Mouse (Mus musculus): ENCODE results near the gene Tlk1. TPM values are rescaled to one million over a fixed set of nuclear protein-coding genes. Genes with fewer than 3 reads are reported as not detected.

Tlk1 gene
- polyA plus RNA-seq, 1 experiment from 2014 or later, result 25.0 TPM

- no peaks in the 10 kb centered on the region for H3K36me3 ChIP-seq (ENCODE audit: insufficient read depth, low read length)
- ATAC-seq (ENCODE audit: low FRiP score, low TSS enrichment), result no peak
- H3K9me3 ChIP-seq (ENCODE audit: low read length), result no peaks in the 10 kb centered on the region; the same call in 1 of the 2 replicates
- H3K4me2 ChIP-seq (replicated peaks; ENCODE audit: low read depth, low read length), result no peak overlapping the region
- H3K9ac ChIP-seq (replicated peaks; ENCODE audit: low read length), result no peak overlapping the region
- H3K4me1 ChIP-seq (ENCODE audit: insufficient read depth, low read length), result 0 out of 2 replicates have a peak, but pooled peaks cover 6% of the 10 kb centered on the region
- no peak overlapping the region for H3K4me3 ChIP-seq (ENCODE audit: low read length)
- H3K27ac ChIP-seq (ENCODE audit: low read length), result no peak overlapping the region
- H3K27me3 ChIP-seq (ENCODE audit: insufficient read depth, low read length), result no peaks in the 10 kb centered on the region
- 90% methylated on average over 8 of the region's 8 CpGs for WGBS
These were observed 28.8 kb upstream of the Tlk1 start for GRCm38 (mm10) chr2:70854231-70854888.

DNA sequence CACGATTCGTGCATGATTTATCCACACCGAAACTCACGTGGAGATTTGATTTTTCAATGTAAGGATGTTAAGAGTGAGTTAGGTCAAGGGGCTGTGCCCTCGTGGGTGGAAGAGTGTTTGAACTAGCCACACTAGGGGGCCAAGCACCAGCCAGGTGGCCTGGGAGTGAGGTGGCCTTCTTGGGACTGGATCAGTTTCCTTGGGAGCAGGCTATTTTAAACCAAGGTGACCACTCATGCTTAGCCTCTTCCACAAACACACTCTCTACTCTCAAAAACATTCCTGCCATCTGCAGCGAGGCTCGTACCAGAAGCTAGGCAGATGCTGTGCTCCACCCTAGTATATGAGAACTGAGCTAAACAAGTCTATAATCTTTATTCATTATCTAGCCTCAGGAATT lies 27.8 kb upstream of the Tlk1 start:
- peak; percentile 57; the same call in 1 of the 2 replicates for ATAC-seq (ENCODE audit: low FRiP score, low TSS enrichment)

DNA sequence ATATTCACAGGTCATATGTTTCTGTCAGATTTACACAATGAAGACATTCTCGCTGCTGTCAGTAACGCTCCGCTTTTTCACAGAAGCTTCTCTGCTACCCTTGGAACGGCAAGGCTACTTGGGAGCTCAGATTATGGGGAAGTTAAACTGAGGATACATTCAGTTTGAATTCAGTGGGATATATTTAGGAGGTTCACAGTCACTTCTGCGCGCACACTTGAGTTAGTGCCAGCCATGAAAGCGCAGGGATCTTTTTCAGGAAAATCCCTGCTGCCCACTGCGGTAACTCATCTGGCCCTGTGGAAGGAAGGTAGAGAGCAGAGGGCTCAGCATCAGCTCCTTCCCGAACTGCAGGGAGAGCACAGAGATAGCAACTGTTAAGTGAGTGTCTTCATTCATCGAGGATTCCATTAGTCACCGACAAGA lies 27.3 kb upstream of the Tlk1 start:
- ATAC-seq (ENCODE audit: low FRiP score, low TSS enrichment), result no peak
- WGBS, result 47% methylated on average over 11 of the region's 11 CpGs
- Histone ChIP-seq H3K4me2 (replicated peaks; ENCODE audit: low read depth, low read length) (peak overlapping the region; percentile 31; the same call in 1 of the 2 replicates), H3K4me1 (ENCODE audit: insufficient read depth, low read length) (0 out of 2 replicates have a peak, but pooled peaks cover 6% of the 10 kb centered on the region), H3K9me3 (ENCODE audit: low read length) (no peaks in the 10 kb centered on the region), H3K4me3 (ENCODE audit: low read length) (no peak overlapping the region), H3K9ac (replicated peaks; ENCODE audit: low read length) (no peak overlapping the region), H3K36me3 (ENCODE audit: insufficient read depth, low read length) (no peaks in the 10 kb centered on the region), H3K27ac (ENCODE audit: low read length) (no peak overlapping the region), H3K27me3 (ENCODE audit: insufficient read depth, low read length) (no peaks in the 10 kb centered on the region)

More for the DNA sequence above, 27.8 kb upstream of the Tlk1 start:
- Histone ChIP-seq H3K9me3 (ENCODE audit: low read length) (no peaks in the 10 kb centered on the region), H3K4me2 (replicated peaks; ENCODE audit: low read depth, low read length) (0 out of 2 replicates have a peak overlapping the region, but pooled peaks have one; percentile 31), H3K4me3 (ENCODE audit: low read length) (no peak overlapping the region), H3K27ac (ENCODE audit: low read length) (no peak overlapping the region), H3K9ac (replicated peaks; ENCODE audit: low read length) (no peak overlapping the region), H3K27me3 (ENCODE audit: insufficient read depth, low read length) (no peaks in the 10 kb centered on the region), H3K36me3 (ENCODE audit: insufficient read depth, low read length) (no peaks in the 10 kb centered on the region), H3K4me1 (ENCODE audit: insufficient read depth, low read length) (0 out of 2 replicates have a peak, but pooled peaks cover 6% of the 10 kb centered on the region)
- 29% methylated on average over 7 of the region's 7 CpGs for WGBS

GRCm38 (mm10) chr2:70852186-70852795 lies 26.8 kb upstream of the Tlk1 start:
- 67% methylated on average over 8 of the region's 8 CpGs for WGBS
- no peaks in the 10 kb centered on the region for H3K27me3 ChIP-seq (ENCODE audit: insufficient read depth, low read length)
- no peak for ATAC-seq (ENCODE audit: low FRiP score, low TSS enrichment)

GRCm38 (mm10) chr2:70845871-70846270 lies 20.3 kb upstream of the Tlk1 start:
- no peaks in the 10 kb centered on the region for H3K9me3 ChIP-seq (ENCODE audit: low read length)
- H3K27me3 ChIP-seq (ENCODE audit: insufficient read depth, low read length), result no peaks in the 10 kb centered on the region
- H3K4me1 ChIP-seq (ENCODE audit: insufficient read depth, low read length), result peaks cover 8% of the 10 kb centered on the region; the same call in 1 of the 2 replicates
- WGBS, result 74% methylated on average over 2 of the region's 2 CpGs
- H3K27ac ChIP-seq (ENCODE audit: low read length), result no peak overlapping the region
- H3K9ac ChIP-seq (replicated peaks; ENCODE audit: low read length), result no peak overlapping the region
- no peak for ATAC-seq (ENCODE audit: low FRiP score, low TSS enrichment)
- no peak overlapping the region for H3K4me3 ChIP-seq (ENCODE audit: low read length)
- H3K4me2 ChIP-seq (replicated peaks; ENCODE audit: low read depth, low read length), result no peak overlapping the region
- H3K36me3 ChIP-seq (ENCODE audit: insufficient read depth, low read length), result no peaks in the 10 kb centered on the region

More at GRCm38 (mm10) chr2:70852186-70852795, 26.8 kb upstream of the Tlk1 start:
- Histone ChIP-seq H3K4me1 (ENCODE audit: insufficient read depth, low read length) (0 out of 2 replicates have a peak, but pooled peaks cover 6% of the 10 kb centered on the region), H3K36me3 (ENCODE audit: insufficient read depth, low read length) (no peaks in the 10 kb centered on the region), H3K4me3 (ENCODE audit: low read length) (no peak overlapping the region), H3K9ac (replicated peaks; ENCODE audit: low read length) (no peak overlapping the region), H3K27ac (ENCODE audit: low read length) (no peak overlapping the region), H3K9me3 (ENCODE audit: low read length) (no peaks in the 10 kb centered on the region), H3K4me2 (replicated peaks; ENCODE audit: low read depth, low read length) (no peak overlapping the region)

- Histone ChIP-seq H3K27me3 (ENCODE audit: insufficient read depth, low read length) (no peaks in the 10 kb centered on the region), H3K27ac (ENCODE audit: low read length) (no peak overlapping the region), H3K9me3 (ENCODE audit: low read length) (no peaks in the 10 kb centered on the region), H3K4me3 (ENCODE audit: low read length) (no peak overlapping the region), H3K4me2 (replicated peaks; ENCODE audit: low read depth, low read length) (no peak overlapping the region), H3K36me3 (ENCODE audit: insufficient read depth, low read length) (no peaks in the 10 kb centered on the region), H3K4me1 (ENCODE audit: insufficient read depth, low read length) (peaks cover 8% of the 10 kb centered on the region), H3K9ac (replicated peaks; ENCODE audit: low read length) (no peak overlapping the region)
- WGBS, result 84% methylated on average over 9 of the region's 9 CpGs
- no peak for ATAC-seq (ENCODE audit: low FRiP score, low TSS enrichment)
These were observed 19.3 kb upstream of the Tlk1 start for GRCm38 (mm10) chr2:70844694-70845395.

GRCm38 (mm10) chr2:70842049-70842618 lies 16.6 kb upstream of the Tlk1 start:
- 22% methylated on average over 13 of the region's 13 CpGs for WGBS
- Histone ChIP-seq H3K4me1 (ENCODE audit: insufficient read depth, low read length) (peaks cover 8% of the 10 kb centered on the region), H3K4me3 (ENCODE audit: low read length) (no peak overlapping the region), H3K9me3 (ENCODE audit: low read length) (no peaks in the 10 kb centered on the region), H3K27me3 (ENCODE audit: insufficient read depth, low read length) (no peaks in the 10 kb centered on the region), H3K36me3 (ENCODE audit: insufficient read depth, low read length) (no peaks in the 10 kb centered on the region), H3K27ac (ENCODE audit: low read length) (no peak overlapping the region), H3K4me2 (replicated peaks; ENCODE audit: low read depth, low read length) (no peak overlapping the region), H3K9ac (replicated peaks; ENCODE audit: low read length) (no peak overlapping the region)
- no peak; the same call in 1 of the 2 replicates for ATAC-seq (ENCODE audit: low FRiP score, low TSS enrichment)

DNA sequence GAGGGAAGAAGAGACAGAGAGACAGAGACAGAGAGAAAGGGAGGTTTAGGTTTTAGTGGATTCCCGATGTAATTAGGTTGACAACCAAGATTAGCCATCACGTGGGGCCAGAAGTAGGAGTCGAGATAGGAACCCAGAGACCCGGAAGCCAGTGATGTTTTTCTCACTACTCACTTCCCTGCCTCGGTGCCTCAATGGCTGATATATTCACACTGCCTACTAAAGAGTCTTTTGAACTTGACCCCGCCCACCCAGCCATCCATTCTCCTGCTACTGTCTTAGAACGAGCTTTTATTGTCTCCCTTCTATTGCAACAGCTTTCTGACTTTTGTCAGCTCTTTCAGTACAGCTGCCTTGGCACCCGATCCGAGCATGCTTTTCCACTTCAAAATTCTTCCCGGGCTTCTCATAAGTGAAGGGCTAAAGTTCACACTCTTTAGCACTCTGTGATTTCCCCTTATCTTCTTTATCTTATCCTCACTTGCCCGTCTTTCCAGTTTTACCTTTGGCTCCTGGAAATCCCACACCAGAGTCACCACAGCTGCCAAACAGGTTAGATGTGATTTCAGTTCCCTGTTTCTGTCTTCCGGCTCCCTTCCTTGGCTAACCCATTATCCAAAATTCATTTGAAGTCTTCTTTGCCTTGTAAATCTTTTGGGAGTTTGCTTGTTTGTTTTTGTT lies 13.1 kb upstream of the Tlk1 start:
- Histone ChIP-seq H3K4me2 (replicated peaks; ENCODE audit: low read depth, low read length) (no peak overlapping the region; the same call in 1 of the 2 replicates), H3K27me3 (ENCODE audit: insufficient read depth, low read length) (no peaks in the 10 kb centered on the region), H3K36me3 (ENCODE audit: insufficient read depth, low read length) (no peaks in the 10 kb centered on the region), H3K9ac (replicated peaks; ENCODE audit: low read length) (no peak overlapping the region), H3K4me3 (ENCODE audit: low read length) (no peak overlapping the region), H3K27ac (ENCODE audit: low read length) (no peak overlapping the region), H3K4me1 (ENCODE audit: insufficient read depth, low read length) (peaks cover 8% of the 10 kb centered on the region), H3K9me3 (ENCODE audit: low read length) (no peaks in the 10 kb centered on the region)
- no peak for ATAC-seq (ENCODE audit: low FRiP score, low TSS enrichment)
- 24% methylated on average over 12 of the region's 12 CpGs for WGBS

GRCm38 (mm10) chr2:70836306-70836651 lies 10.8 kb upstream of the Tlk1 start:
- H3K27ac ChIP-seq (ENCODE audit: low read length), result no peak overlapping the region
- no peak for ATAC-seq (ENCODE audit: low FRiP score, low TSS enrichment)
- H3K4me3 ChIP-seq (ENCODE audit: low read length), result no peak overlapping the region
- H3K9ac ChIP-seq (replicated peaks; ENCODE audit: low read length), result no peak overlapping the region
- no peak overlapping the region for H3K4me2 ChIP-seq (replicated peaks; ENCODE audit: low read depth, low read length)
- H3K27me3 ChIP-seq (ENCODE audit: insufficient read depth, low read length), result no peaks in the 10 kb centered on the region
- H3K9me3 ChIP-seq (ENCODE audit: low read length), result no peaks in the 10 kb centered on the region
- H3K4me1 ChIP-seq (ENCODE audit: insufficient read depth, low read length), result no peaks in the 10 kb centered on the region; the same call in 1 of the 2 replicates
- H3K36me3 ChIP-seq (ENCODE audit: insufficient read depth, low read length), result no peaks in the 10 kb centered on the region
- WGBS, result 76% methylated on average over 4 of the region's 4 CpGs
